Mouse (Mus musculus) heart, embryonic 16.5 days (tissue): ENCODE results near the gene Urb2. TPM values are rescaled to one million over a fixed set of nuclear protein-coding genes. Genes with fewer than 3 reads are reported as not detected.
"Not testable (repeated sequence)": the region's sequence is repeated elsewhere in the genome, so short reads cannot be mapped to it uniquely, and the experiment has no call there.

Source experiments
- ATAC-seq: fragments of 200-750 bp; cut with Nextera tagmentation; replicated peaks from 2 replicates; pipeline ENCODE4 v1.8.0; 2017; ENCODE audit warnings: moderate number of reproducible peaks; ENCODE audit not compliant: insufficient read depth, low FRiP score; ENCODE audit errors: extremely low read depth
- H3K27ac ChIP-seq: fragments of 300-500 bp; sonication (generic); 2 replicates; pipeline ENCODE4 v1.5.1; 2014; ENCODE audit warnings: mild to moderate bottlenecking, low read length, control low read depth, moderate library complexity
- H3K27me3 ChIP-seq: fragments of 300-500 bp; sonication (generic); 2 replicates; pipeline ENCODE4 v1.6.1; 2014; ENCODE audit warnings: low read length, mixed read lengths; ENCODE audit not compliant: control insufficient read depth, insufficient read depth
- H3K36me3 ChIP-seq: fragments of 300-500 bp; sonication (generic); 2 replicates; pipeline ENCODE4 v1.6.1; 2014; ENCODE audit not compliant: control insufficient read depth, insufficient read depth
- H3K4me1 ChIP-seq: fragments of 300-500 bp; sonication (generic); 2 replicates; pipeline ENCODE4 v1.6.1; 2014; ENCODE audit warnings: low read length, mixed read lengths; ENCODE audit not compliant: control insufficient read depth, insufficient read depth
- H3K4me2 ChIP-seq: fragments of 300-500 bp; sonication (generic); 2 replicates; pipeline ENCODE4 v1.6.1; 2014; ENCODE audit warnings: low read depth, mild to moderate bottlenecking, control low read depth, low read length
- H3K4me3 ChIP-seq: fragments of 300-500 bp; sonication (generic); 2 replicates; pipeline ENCODE4 v1.5.1; 2014; ENCODE audit warnings: mild to moderate bottlenecking, control low read depth, low read length
- H3K9ac ChIP-seq: fragments of 300-500 bp; sonication (generic); 2 replicates; pipeline ENCODE4 v1.6.1; 2014; ENCODE audit warnings: low read length, control low read depth
- H3K9me3 ChIP-seq: fragments of 300-500 bp; sonication (generic); replicated peaks from 2 replicates; pipeline ENCODE4 v1.6.1; 2016; ENCODE audit warnings: low read length; ENCODE audit not compliant: control insufficient read depth
- WGBS: fragments of 180-500 bp; shearing (Covaris S2); extraction: QIAGEN DNeasy Blood & Tissue Kit; methylation state at CpG from one replicate; pipeline ENCODE4 v1.1.7; 2014; 5-methylcytosine and 5-hydroxymethylcytosine counted together
- polyA plus RNA-seq: library from polyadenylated mRNA; unstranded; fragments of >200 nt; fragmentation: Nextera tagmentation; extraction: Ambion mirVana; gene quantifications from 2 replicates; pipeline ENCODE4 v1.2.1, GENCODE M21; 2015

Urb2 gene
- polyA plus RNA-seq, 1 experiment from 2014 or later, result 3.3 TPM

DNA sequence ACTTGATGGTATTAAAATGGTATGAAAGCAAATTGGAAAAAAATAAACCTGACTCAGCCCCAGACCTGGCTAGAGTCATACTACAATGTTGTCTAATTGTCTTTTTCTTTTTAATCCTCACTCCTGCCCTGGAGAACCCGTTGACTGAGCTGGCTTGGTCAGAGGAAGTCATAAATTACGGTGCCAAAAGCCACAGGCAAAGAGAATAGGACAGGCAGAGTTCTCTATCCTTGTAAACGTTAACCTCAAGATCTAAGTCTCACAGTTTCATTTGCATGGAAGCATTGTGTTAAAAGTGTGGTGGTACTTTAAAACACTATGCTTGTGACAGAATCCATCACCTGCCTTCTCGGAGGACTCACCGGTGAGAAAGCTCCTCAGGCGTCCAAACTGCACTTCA lies 13.5 kb upstream of the Urb2 start:
- Histone ChIP-seq H3K27ac (no peak overlapping the region), H3K9me3 (no peaks in the 10 kb centered on the region), H3K4me3 (no peak overlapping the region), H3K4me2 (no peak overlapping the region), H3K4me1 (peaks cover 8% of the 10 kb centered on the region), H3K27me3 (no peaks in the 10 kb centered on the region), H3K36me3 (peaks cover 46% of the 10 kb centered on the region), H3K9ac (no peak overlapping the region)
- WGBS, result 82% methylated on average over 6 of the region's 6 CpGs
- ATAC-seq, result no peak

DNA sequence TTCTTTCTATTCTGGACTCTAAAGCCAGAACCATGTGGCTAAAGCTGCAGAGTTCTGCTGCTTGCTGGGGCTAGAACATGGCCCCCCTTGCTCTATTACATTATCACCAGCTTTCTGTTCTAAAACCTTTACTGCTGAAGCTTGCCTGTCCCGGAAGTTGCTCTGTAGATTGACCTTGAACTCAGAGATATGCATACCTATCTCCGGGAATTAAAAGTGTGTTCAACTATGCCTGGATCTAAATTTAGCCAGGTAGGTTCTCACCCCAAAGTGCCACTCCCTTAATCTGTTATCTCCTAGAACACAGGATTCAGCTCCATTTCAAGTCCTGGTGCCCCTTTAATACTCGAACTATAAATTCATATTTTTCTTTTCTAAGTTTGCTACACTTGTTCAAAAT lies 9.7 kb upstream of the Urb2 start:
- Histone ChIP-seq H3K9ac (no peak overlapping the region; the same call in 1 of the 2 replicates), H3K4me1 (peaks cover 8% of the 10 kb centered on the region), H3K27ac (peak overlapping the region; percentile 57), H3K9me3 (no peaks in the 10 kb centered on the region), H3K4me2 (peak overlapping the region; percentile 42), H3K27me3 (no peaks in the 10 kb centered on the region), H3K36me3 (peaks cover 23% of the 10 kb centered on the region), H3K4me3 (no peak overlapping the region)
- ATAC-seq, result no peak
- 38% methylated on average over 3 of the region's 3 CpGs for WGBS

DNA sequence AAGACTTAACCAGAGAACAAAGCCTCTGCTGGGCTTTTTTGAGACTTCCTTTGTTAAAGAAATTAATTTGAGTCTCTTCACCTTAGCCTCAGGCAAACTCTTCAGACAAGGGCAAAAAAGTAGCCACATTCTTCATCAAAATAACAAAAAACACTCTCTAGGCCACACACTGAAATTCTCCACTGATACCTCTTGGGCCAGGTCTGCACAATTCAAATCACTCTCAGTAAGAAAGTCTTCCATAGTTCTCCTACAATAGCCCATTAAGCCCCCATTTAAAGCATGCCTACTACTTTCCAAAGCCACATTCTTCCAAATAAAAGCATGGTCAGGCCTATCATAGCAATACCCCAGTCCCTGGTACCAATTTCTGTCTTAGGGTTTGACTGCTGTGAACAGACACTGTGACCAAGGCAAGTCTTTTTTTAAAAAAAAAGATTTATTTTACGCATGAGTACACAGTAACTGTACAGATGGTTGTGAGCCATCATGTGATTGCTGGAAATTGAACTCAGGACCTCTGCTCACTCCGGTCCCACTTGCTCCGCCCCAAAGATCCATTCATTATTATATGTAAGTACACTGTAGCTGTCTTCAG lies 9.2 kb upstream of the Urb2 start:
- Histone ChIP-seq H3K36me3 (peaks cover 18% of the 10 kb centered on the region), H3K9me3 (no peaks in the 10 kb centered on the region), H3K4me1 (peaks cover 8% of the 10 kb centered on the region), H3K27me3 (no peaks in the 10 kb centered on the region), H3K4me2 (no peak overlapping the region), H3K9ac (no peak overlapping the region), H3K4me3 (no peak overlapping the region), H3K27ac (peak overlapping the region; percentile 57)
- WGBS, result 97% methylated on average over 3 of the region's 3 CpGs
- ATAC-seq, result no peak

DNA sequence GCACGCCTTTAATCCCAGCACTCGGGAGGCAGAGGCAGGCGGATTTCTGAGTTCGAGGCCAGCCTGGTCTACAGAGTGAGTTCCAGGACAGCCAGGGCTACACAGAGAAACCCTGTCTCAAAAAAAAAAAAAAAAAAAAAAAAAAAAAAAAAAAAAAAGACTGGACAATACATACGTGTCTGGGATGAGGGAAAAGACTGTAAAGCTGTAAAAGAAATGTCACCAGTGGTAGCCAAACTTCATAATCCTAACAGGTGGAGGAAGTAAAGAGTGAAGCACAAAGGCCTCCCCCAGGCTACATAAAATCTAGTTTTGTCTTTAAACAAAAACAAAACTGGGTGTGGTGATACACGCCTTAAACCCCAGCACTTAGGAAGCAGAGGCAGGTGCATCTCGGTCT lies 7.0 kb upstream of the Urb2 start:
- not testable (repeated sequence) for H3K4me3 ChIP-seq, ATAC-seq, H3K36me3 ChIP-seq, H3K9ac ChIP-seq, H3K27ac ChIP-seq, H3K9me3 ChIP-seq, H3K4me2 ChIP-seq, H3K27me3 ChIP-seq
- WGBS, result 91% methylated on average over 7 of the region's 7 CpGs
- peaks cover 15% of the 10 kb centered on the region for H3K4me1 ChIP-seq

DNA sequence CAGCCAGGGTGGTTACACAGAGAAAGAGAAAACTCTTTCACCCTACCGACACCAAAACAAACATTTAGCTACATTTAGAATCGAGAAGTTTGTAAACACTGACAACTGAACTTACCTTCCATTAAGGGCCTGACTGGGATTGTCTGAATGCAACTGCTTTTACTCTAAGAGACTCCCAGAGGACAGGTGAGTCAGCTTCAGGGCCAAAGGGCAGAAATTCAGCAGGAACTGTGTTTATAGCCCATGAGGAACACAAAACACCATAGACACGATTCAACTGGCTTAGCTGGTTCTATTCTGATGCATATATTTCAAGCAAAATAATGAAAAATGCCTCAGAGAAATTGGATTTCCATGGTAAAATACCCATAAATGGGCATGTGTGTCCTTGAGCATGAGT lies 6.6 kb upstream of the Urb2 start:
- ATAC-seq, result no peak
- Histone ChIP-seq H3K27ac (no peak overlapping the region), H3K4me3 (no peak overlapping the region), H3K9me3 (no peaks in the 10 kb centered on the region), H3K27me3 (no peaks in the 10 kb centered on the region), H3K9ac (no peak overlapping the region), H3K36me3 (no peaks in the 10 kb centered on the region), H3K4me1 (peaks cover 19% of the 10 kb centered on the region), H3K4me2 (no peak overlapping the region)
- WGBS, result 82% methylated on average over 3 of the region's 3 CpGs

DNA sequence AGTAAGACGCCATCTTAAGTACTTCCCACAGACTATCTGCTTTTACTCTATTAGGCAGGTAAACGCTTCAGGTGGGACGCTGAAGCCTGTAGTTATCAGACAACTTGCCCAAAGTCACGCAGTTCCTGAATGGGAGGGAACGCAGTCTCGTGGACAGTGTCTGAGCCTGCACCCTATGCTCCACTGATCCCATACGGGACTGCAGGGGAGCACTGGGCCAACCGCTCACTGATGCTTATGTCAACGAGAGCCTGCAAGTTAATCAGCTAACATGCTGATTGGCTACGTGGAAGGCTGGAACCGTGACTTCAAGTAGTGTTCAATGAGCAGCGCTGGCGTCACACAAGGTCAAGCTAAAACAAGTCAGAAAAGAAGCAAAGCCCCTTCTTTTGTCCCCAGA lies 1.5 kb upstream of the Urb2 start:
- no peak; the same call in 1 of the 2 replicates for ATAC-seq
- Histone ChIP-seq H3K9me3 (no peaks in the 10 kb centered on the region), H3K4me3 (peak overlapping the region; percentile 93), H3K27ac (peak overlapping the region; percentile 18; the same call in 1 of the 2 replicates), H3K27me3 (no peaks in the 10 kb centered on the region), H3K4me1 (peaks cover 22% of the 10 kb centered on the region), H3K9ac (peak overlapping the region; percentile 91), H3K4me2 (peak overlapping the region; percentile 72), H3K36me3 (peaks cover 8% of the 10 kb centered on the region)
- 23% methylated on average over 13 of the region's 13 CpGs for WGBS

DNA sequence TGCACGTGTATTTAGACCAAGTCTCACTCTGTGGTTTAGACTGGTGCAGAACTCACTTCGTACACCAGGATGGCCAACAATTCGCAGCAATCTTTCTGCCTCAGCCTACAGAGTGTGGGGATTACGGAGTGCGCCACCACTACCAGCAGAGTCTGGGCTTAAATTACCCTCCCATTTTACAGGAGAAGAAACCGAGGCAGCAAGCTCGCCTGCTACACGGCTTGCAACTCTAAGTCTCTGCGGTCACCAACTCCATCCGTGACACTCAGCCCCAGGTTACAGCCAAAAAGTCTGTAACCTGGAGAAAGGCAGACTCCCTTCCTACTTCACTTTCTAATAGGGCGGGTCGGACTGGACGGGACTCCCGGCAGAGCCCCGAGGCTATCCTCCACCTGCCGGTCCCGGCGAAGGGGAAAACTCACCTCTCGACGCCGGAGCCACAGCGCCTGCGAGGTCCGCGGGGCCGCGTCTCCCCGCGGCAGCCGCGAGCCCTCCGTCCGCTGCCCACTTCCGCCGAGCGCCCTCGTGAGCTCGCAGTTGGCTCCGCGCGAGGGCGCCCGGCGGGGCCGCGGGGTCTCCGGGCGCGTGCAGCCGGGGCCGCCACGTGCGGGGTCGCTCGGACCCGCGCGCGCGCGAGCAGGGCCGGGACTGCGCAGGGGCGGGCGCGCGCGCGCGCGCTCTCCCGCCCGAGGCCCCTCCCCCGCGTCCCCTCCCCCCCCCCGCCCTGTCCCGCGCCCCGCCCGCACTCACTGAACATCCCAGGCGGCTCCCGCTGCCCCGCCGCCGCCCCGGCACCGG lies 670 bp upstream of the Urb2 start:
- Histone ChIP-seq H3K27me3 (no peaks in the 10 kb centered on the region), H3K4me3 (peak overlapping the region; percentile 93), H3K36me3 (peaks cover 11% of the 10 kb centered on the region), H3K9ac (peak overlapping the region; percentile 91), H3K4me2 (peak overlapping the region; percentile 72), H3K27ac (peak overlapping the region; percentile 88), H3K4me1 (peaks cover 22% of the 10 kb centered on the region), H3K9me3 (no peaks in the 10 kb centered on the region)
- WGBS, result under 1% methylated on average over 70 of the region's 87 CpGs
- peak; percentile 86 for ATAC-seq

DNA sequence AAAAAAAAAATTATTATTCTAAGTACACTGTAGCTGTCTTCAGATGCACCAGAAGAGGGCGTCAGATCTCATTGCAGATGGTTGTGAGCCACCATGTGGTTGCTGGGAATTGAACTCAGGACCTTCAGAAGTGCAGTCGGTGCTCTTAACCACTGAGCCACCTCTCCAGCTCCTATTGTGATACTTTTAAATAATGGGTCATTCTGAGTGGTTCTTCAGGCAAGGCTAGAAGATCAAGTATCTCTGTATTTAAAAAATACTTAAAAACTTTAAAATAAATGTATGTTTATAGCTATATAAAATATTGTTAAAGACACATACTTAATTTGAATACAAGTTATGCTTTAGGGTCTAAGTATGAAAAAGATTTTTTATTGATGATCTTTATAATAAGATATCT lies 5.0 kb downstream of the Urb2 start:
- not testable (repeated sequence) for H3K4me2 ChIP-seq, ATAC-seq, H3K9me3 ChIP-seq, H3K4me1 ChIP-seq, H3K27me3 ChIP-seq, H3K9ac ChIP-seq, H3K4me3 ChIP-seq, H3K27ac ChIP-seq
- 74% methylated on average over 2 of the region's 2 CpGs for WGBS
- H3K36me3 ChIP-seq, result peaks cover 50% of the 10 kb centered on the region

DNA sequence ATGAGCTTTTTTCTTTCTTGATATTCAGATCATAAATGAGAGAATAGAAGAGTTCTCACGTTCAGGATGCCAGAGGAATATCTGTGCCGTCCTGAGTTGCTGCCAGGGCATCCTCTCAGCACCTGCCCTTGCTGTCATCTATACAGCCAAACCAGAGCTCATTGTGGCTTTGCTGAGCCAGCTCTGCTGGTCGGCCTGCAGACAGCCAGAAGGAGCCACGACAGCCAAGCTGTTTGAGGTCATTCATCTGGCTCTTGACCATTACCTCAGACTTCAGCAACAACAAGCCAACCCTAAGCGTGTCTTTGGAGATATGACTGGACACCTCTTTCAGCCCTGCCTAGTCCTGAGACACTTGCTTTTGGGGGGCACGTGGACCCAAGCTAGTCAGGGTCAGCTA lies 6.5 kb downstream of the Urb2 start:
- WGBS, result 77% methylated on average over 6 of the region's 6 CpGs
- H3K27me3 ChIP-seq, result no peaks in the 10 kb centered on the region
- no peak overlapping the region for H3K27ac ChIP-seq
- peaks cover 54% of the 10 kb centered on the region for H3K36me3 ChIP-seq
- no peaks in the 10 kb centered on the region for H3K4me1 ChIP-seq
- H3K9me3 ChIP-seq, result no peaks in the 10 kb centered on the region
- ATAC-seq, result no peak
- no peak overlapping the region for H3K9ac ChIP-seq
- no peak overlapping the region for H3K4me3 ChIP-seq
- no peak overlapping the region for H3K4me2 ChIP-seq
